Mouse (Mus musculus) olfactory bulb, adult 2 months (tissue): Measurements from ENCODE around the gene Tmem245. TPM values are rescaled to one million over a fixed set of nuclear protein-coding genes. Genes with fewer than 3 reads are reported as not detected.

ENCODE experiments used
- H3K27ac ChIP-seq: fragments of 200-500 bp; 2 replicates; pipeline ENCODE4 v1.5.1; 2012; ENCODE audit warnings: low read depth, low read length; ENCODE audit not compliant: insufficient read depth
- H3K4me1 ChIP-seq: fragments of 200-500 bp; 2 replicates; pipeline ENCODE4 v1.6.1; 2012; ENCODE audit warnings: low read length; ENCODE audit not compliant: control insufficient read depth, insufficient read depth
- H3K4me3 ChIP-seq: fragments of 200-500 bp; 2 replicates; pipeline ENCODE4 v1.5.1; 2012; ENCODE audit warnings: mild to moderate bottlenecking, low read depth, low read length, moderate library complexity; ENCODE audit not compliant: insufficient read depth
- CTCF ChIP-seq: fragments of 200-500 bp; IDR thresholded peaks from 2 replicates; pipeline ENCODE4 v1.5.1; 2012; ENCODE audit warnings: low read depth, mild to moderate bottlenecking, low read length, moderate library complexity; ENCODE audit not compliant: insufficient read depth
- POLR2A ChIP-seq: fragments of 200-500 bp; IDR thresholded peaks from 2 replicates; pipeline ENCODE4 v1.6.1; 2012; ENCODE audit warnings: mild to moderate bottlenecking, low read depth, low read length, moderate library complexity; ENCODE audit not compliant: insufficient read depth
- WGBS: fragments of 180-500 bp; shearing (Covaris S2); methylation state at CpG from one replicate; pipeline ENCODE4 v1.1.7; 2018; 5-methylcytosine and 5-hydroxymethylcytosine counted together
- polyA plus RNA-seq: library from polyadenylated mRNA; stranded (reverse); fragments of >200 nt; gene quantifications from 2 replicates; pipeline ENCODE4 v1.2.4, GENCODE M21; 2012; ENCODE audit warnings: low replicate concordance; ENCODE audit not compliant: missing spikeins, insufficient read depth, insufficient read length

The Tmem245 gene
- polyA plus RNA-seq, 1 experiment, result not detected

DNA sequence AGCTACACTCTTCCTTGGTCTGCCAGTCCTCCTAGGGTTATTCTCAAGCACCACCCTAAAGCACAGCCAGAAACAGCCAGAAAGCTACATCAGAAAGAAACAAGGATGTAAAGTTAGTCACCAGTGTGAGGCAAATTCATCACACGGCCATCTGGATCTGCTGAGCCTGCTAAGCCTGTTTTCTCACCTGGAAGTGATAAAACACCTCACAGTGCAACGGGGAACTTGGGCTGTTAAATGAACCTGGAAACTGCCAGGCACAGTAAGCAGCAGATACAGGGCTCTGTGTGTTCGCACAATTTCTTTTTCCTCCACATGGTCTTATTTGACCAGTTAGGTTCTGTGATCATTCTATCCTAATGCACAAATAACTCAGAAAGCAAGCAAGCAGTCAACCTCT is 37.7 kb downstream of the Tmem245 start:
- WGBS, result 90% methylated on average over 3 of the region's 3 CpGs
- TF ChIP-seq POLR2A, result no peak
- no peak for TF ChIP-seq CTCF
- no peaks in the 10 kb centered on the region for H3K4me1 ChIP-seq
- H3K4me3 ChIP-seq, result no peak overlapping the region
- H3K27ac ChIP-seq, result no peak overlapping the region

DNA sequence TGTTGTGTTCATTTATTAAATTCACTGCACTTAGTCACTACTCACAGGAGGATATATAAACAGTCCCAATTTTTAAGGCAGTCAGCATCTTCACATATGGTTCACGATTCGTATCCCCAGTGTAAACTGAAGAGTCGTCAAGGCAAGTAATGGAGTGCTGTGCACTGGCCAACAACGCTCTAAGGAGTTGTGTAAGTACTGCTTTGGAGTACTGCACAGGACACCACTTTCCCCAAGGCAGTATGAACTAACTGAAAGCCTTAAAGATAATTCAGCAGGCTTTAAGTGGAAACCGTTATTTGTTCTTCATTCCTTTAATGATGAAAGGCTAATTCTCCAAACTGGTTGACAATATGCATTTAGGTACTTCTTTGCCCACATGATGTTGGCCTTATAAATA is 39.6 kb downstream of the Tmem245 start:
- H3K27ac ChIP-seq, result no peak overlapping the region
- 94% methylated on average over 5 of the region's 5 CpGs for whole genome bisulfite sequencing
- no peaks in the 10 kb centered on the region for H3K4me1 ChIP-seq
- H3K4me3 ChIP-seq, result no peak overlapping the region
- TF ChIP-seq POLR2A, result no peak
- TF ChIP-seq CTCF, result no peak

DNA sequence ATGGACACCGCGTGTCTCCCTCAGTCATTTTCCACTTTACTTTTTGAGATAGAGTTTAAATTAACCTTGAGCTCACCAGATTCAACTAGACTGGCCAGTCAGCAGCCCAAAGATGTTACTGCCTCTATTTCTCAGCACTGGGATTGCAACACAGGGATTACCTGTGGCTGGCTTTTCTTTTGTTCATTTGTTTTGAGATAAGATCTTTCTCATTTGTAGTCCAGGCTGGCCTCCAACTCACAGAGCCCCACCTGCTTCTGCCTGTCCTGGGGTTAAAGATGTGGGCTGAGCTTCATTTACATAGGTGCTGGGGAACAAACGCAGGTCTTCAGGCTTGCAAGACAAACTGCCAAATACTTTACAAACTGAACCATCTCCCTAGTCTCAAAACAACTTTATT is 40.3 kb downstream of the Tmem245 start:
- no peak overlapping the region for H3K27ac ChIP-seq
- no peak for TF ChIP-seq CTCF
- no peak for TF ChIP-seq POLR2A
- H3K4me3 ChIP-seq, result no peak overlapping the region
- no peaks in the 10 kb centered on the region for H3K4me1 ChIP-seq
- WGBS, result 96% methylated on average over 3 of the region's 3 CpGs

DNA sequence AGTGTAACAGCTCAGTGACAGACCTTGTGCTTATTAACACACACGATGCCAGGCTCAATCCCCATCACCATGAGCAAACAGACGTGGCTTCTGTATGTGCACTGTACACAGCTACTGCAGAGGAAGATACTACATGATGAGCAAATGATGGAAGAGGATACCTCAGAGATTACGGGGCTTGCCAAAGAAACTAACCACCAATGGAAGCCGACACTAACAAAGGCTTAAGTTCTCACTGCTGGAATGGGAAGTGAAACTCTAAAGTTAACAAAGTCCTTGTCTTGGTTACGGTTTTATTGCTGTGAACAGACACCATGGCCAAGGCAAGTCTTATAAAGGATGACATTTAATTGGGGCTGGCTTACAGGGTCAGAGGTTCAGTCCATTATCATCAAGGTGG is 41.7 kb downstream of the Tmem245 start:
- TF ChIP-seq CTCF (no peak), POLR2A (no peak)
- Histone ChIP-seq H3K27ac (no peak overlapping the region), H3K4me3 (no peak overlapping the region), H3K4me1 (no peaks in the 10 kb centered on the region)
- 93% methylated on average over 5 of the region's 5 CpGs for WGBS

DNA sequence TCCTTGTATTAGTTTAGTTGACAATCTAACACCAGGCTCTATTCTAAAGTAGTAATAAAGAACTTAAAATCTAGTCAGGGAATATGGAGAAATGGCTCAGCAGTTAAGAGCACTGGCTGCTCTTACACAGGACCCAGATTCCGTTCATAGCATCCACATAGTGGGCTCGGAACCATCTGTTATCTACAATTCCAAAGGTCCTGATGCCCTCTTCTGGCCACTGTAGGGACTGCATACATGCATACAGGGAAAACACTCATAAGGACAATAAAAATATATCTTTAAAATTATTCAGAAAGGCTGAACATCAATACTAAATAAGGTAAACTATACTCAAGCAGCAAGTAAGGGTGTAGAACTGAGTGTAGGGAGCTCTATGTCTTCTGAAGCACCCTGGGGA is 45.6 kb downstream of the Tmem245 start:
- WGBS, result 99% methylated on average over 2 of the region's 2 CpGs
- no peak for TF ChIP-seq POLR2A
- no peak for TF ChIP-seq CTCF
- H3K4me1 ChIP-seq, result no peaks in the 10 kb centered on the region

DNA sequence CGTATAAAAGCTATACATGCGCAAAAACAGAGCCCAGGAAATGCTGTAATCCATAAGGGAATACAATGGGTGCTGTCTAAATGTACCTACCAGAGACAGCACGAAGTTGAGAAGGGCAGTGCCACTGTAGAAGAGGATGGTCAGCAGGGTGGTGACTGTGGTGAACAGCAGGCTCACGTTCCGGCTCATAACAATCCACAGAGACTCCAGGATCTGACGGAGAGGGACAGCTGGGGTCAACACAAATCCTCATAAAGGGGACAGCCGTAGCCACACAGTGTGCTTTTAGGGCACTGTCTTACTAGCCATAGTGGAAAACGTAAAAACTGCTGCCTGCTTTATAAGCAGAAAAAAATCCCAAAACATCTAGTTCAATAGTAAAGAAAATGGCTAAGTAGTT is 48.0 kb downstream of the Tmem245 start:
- H3K27ac ChIP-seq, result no peak overlapping the region
- H3K4me1 ChIP-seq, result no peaks in the 10 kb centered on the region
- H3K4me3 ChIP-seq, result no peak overlapping the region
- WGBS, result 96% methylated on average over 8 of the region's 8 CpGs
- no peak for TF ChIP-seq POLR2A
- no peak for TF ChIP-seq CTCF

More for the DNA sequence above, 45.6 kb downstream of the Tmem245 start:
- H3K4me3 ChIP-seq, result no peak overlapping the region
- no peak overlapping the region for H3K27ac ChIP-seq

DNA sequence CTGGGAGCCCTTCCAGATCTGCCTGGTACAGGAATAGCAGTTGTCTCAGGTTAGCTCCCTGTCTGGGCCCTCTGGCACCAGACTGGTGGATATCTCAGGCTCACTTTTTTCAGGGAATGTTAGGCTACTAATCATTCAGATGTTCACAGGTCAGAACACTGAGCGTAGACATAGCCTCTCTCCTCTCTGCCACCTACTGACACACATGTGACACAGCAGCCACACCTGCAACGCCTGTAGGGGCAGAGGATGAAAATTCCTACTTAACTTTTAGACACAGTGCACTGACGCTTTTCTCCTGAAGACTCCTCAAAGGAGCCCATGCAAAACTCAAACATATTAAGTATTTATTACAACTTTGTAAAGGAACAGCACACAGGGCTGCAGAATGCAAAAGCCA is 49.7 kb downstream of the Tmem245 start:
- no peaks in the 10 kb centered on the region for H3K4me1 ChIP-seq
- WGBS, result 91% methylated on average over 3 of the region's 3 CpGs
- no peak for TF ChIP-seq CTCF
- TF ChIP-seq POLR2A, result no peak

DNA sequence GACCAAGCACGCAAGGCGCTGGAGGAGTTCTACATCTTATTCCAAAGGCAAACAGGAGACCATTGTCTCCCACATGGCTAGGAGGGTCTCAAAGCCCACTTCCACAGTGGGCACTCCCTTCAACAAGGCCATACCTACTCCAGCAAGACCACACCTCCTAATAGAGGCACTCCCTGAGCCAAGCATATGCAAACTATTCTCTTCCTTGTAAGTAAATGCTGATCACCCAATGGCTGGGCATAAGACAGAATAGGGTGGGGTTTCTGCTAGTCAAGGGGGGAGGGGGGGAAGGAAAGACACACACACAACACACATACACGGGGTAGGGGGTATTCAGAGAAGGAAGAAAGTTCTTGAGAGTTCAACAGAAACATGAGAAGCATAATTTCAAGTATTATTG is 53.0 kb downstream of the Tmem245 start:
- H3K4me1 ChIP-seq, result no peaks in the 10 kb centered on the region
- no peak overlapping the region for H3K27ac ChIP-seq
- H3K4me3 ChIP-seq, result no peak overlapping the region
- 91% methylated on average over 3 of the region's 3 CpGs for WGBS
- TF ChIP-seq CTCF, result no peak
- TF ChIP-seq POLR2A, result no peak

More for the DNA sequence above, 49.7 kb downstream of the Tmem245 start:
- no peak overlapping the region for H3K27ac ChIP-seq
- no peak overlapping the region for H3K4me3 ChIP-seq

DNA sequence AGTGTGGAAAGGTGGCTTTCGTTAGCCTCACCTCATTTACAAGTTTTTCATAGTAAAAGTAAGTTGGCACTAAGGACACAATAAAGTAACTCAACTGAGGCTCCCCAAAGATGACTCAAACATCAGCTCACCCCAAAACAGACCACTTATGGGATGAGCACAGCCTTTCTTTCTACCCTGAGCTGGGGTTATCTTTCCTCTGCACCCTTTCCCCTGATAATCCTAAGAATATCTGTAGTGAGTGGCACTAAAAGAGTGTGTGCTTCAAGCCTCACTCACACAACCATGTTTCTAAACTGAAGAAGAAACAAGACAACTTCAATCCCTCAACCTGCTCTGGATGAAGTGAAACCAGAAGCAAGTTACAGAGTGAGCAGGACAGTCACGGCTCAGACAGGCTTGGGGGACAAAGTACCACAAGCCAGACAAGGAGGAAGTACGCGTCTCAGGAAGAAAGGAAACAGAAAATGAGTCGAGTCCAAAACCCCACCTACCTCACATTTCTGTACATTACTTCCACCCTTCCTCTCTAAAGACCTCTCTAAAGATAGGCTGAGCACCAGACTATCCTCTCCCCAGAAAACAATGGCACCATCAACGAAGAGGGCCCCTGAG is 54.6 kb downstream of the Tmem245 start:
- Histone ChIP-seq H3K4me3 (no peak overlapping the region), H3K27ac (no peak overlapping the region), H3K4me1 (no peaks in the 10 kb centered on the region)
- 94% methylated on average over 6 of the region's 6 CpGs for WGBS
- TF ChIP-seq CTCF (no peak), POLR2A (no peak)

DNA sequence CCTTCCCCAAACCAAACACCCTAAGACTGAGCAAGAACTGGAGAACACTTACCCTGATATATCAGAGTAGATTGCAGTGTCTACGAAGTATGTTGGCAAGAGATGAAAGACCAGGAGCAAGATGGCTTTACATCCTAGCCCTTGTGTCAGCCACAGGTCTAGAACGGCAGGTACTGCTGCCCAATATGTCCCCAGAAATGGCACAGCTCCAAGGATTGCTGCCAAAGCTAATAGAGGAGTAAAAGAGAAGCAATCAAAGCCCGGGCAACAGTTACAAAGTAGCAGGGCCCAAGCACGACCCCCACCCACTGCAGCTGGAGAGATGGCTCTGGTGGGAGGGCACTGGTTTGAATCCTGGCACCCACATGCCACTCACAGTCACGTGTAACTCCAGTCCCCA is 58.8 kb downstream of the Tmem245 start:
- TF ChIP-seq POLR2A (no peak), CTCF (no peak)
- Histone ChIP-seq H3K4me1 (no peaks in the 10 kb centered on the region), H3K27ac (no peak overlapping the region), H3K4me3 (no peak overlapping the region)
- WGBS, result 47% methylated on average over 5 of the region's 5 CpGs
